Mouse (Mus musculus): ENCODE measurements around the gene Gpc6. TPM values are rescaled to one million over a fixed set of nuclear protein-coding genes. Genes with fewer than 3 reads are reported as not detected.

The Gpc6 gene
- polyA plus RNA-seq, 1 experiment: 14.0 TPM

- no peak for DNase-seq (ENCODE audit: low spot score)
Measured at GRCm38 (mm10) chr14:117061527-117061926, 136.4 kb downstream of the Gpc6 start.

GRCm38 (mm10) chr14:117068179-117068578, 143.1 kb downstream of the Gpc6 start:
- DNase-seq (ENCODE audit: low spot score): no peak

DNA sequence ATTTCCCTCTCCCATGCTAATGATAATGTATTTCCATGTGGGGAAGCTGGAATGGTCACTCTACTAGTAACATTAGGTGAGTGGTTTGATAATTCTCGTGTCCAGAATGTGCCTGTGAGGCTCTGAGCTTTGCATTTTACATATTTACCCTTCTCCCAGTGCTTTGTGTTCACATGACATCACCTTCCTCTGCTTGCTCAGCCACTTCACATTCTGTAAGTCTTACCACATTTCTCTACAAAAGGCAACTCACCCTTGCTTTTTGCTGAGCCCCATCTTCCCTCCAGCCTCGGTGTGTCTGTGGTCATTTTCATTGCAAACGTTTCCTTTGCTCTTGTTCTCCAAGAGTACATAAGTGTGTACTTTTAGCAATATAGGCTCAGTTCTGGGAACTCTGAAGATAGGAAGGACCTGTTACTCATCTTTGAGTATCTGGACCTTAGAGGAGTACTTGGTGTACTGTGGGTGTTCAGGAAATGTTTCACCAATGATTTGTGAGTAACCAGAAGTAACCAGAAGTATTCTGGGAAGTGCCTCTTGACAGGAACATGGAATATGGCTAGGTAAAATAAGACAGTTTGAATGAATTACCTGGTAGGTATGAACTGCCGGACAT, 145.5 kb downstream of the Gpc6 start:
- DNase-seq (ENCODE audit: low spot score): no peak

DNA sequence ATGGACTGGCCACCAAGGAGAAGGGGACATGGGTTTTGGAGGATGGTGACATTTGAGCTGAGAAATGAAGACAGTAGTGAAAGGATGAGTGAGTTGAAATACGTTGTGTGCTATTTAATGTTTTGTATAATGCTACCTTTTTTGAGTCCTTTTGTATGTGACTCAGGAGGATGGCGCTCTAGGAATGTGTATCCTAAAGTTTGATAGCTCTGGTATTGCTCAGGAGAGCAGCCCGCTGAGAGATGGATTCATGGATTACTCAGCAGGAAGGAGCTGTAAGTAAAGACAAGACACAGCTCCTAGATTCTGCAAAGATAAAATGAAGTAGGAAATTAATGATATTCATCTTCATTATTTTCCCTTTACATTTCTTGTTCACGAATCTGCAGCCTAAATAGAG, 168.5 kb downstream of the Gpc6 start:
- DNase-seq (ENCODE audit: low spot score): no peak

- DNase-seq (ENCODE audit: low spot score): no peak
Measured at GRCm38 (mm10) chr14:117106900-117107299, 181.8 kb downstream of the Gpc6 start.

GRCm38 (mm10) chr14:117113153-117113552, 188.0 kb downstream of the Gpc6 start:
- no peak for DNase-seq (ENCODE audit: low spot score)

- no peak for DNase-seq (ENCODE audit: low spot score)
Measured at GRCm38 (mm10) chr14:117122036-117122435, 196.9 kb downstream of the Gpc6 start.

- no peak for DNase-seq (ENCODE audit: low spot score)
Measured at GRCm38 (mm10) chr14:117130334-117130733, 205.2 kb downstream of the Gpc6 start.

GRCm38 (mm10) chr14:117131324-117131723, 206.2 kb downstream of the Gpc6 start:
- no peak for DNase-seq (ENCODE audit: low spot score)

DNA sequence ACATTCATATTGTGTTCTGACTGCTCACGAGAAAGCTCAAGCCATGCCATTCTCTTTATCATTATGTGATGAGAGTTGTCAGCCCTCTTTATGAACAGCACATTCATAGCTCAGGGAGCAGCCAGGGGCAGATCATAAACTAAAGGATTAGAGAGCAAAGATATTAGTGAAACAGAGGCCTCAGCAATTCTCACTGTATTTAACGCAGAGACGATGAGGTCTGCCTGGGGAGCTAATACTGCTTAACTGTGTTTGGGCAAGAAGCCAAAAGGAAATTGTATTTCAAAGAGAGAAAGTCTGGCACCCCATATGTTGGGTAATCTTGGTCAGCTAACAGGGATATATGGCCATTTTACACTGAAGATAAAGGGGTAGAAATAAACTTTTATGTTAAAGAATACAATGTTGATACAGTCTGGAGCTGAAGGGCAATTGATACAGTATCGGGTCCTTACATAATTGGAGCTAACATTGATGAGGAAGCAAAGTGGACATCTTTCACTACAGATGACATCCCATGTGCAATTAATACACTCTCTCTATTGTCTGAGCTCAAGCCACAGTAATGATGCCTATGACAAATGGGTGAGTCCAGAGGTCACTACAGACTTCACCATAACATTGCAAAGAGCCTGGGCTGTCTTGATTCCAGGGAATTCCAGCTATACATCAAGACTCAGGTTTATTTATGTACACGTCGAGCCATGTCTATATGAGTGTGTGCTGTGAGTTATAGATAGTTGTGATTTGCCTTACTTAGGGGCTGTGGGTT, 216.1 kb downstream of the Gpc6 start:
- DNase-seq (ENCODE audit: low spot score): no peak

DNA sequence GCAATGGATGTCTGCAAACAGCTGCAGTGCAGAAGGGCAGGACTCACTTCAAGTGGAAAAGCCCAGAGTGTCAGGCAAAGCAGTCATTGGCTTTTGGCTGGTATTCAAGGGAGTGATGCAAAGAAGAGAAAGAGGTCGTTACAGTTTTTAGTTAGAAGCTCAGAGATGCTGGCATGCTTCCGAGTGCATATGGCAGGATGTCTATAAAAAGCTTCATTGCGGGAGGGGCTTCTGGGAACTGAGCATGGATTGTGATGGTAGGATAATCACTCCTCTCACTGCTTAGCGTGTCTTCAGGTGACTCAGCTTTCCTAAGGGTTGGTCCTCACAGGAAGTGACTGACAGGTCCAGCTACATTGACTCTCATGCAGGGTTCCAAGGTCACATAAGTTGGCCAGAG, 221.0 kb downstream of the Gpc6 start:
- DNase-seq (ENCODE audit: low spot score): no peak

GRCm38 (mm10) chr14:117146665-117147064, 221.6 kb downstream of the Gpc6 start:
- DNase-seq (ENCODE audit: low spot score): no peak

GRCm38 (mm10) chr14:117151621-117152020, 226.5 kb downstream of the Gpc6 start:
- DNase-seq (ENCODE audit: low spot score): no peak

- no peak for DNase-seq (ENCODE audit: low spot score)
Measured at GRCm38 (mm10) chr14:117155884-117156465, 230.9 kb downstream of the Gpc6 start.

- DNase-seq (ENCODE audit: low spot score): no peak
Measured at GRCm38 (mm10) chr14:117157426-117157825, 232.3 kb downstream of the Gpc6 start.

DNA sequence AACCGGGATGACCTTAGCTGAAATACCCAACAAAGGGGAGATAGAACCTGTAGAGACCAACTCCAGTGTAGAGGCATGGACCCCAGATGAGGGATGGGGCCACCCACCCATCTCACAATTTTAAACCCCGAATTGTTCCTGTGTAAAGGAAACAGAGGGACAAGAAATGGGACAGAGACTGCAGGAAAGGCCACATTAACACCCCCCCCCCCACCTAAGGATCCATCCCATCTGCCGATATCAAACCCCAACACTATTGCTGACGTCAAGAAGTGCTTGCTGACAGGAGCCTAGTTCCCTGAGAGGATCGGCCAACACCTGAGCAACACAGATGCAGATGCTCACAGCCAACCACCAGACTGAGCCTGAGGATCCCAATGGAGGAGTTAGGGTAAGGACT, 241.2 kb downstream of the Gpc6 start:
- no peak for DNase-seq (ENCODE audit: low spot score)

DNA sequence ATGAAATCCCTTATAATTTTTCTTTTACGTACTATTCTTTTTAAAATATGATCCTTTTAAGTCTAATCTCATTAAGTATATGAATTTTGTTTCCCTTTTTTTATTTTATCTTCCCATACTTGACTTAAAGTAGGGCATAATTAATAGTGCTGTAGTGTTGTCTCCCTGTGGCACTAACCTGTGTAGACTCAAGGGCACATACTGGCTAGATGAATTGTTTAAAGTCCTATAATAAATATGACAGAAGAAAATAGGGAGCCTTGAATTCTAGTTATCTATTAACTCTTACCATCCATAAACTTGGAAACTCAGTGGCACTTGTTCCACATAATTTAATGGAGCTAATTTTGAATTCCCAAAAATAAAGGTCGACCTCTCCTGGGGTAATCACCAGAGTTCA, 268.2 kb downstream of the Gpc6 start:
- DNase-seq (ENCODE audit: low spot score): no peak

- no peak for DNase-seq (ENCODE audit: low spot score)
Measured at GRCm38 (mm10) chr14:117202012-117202411, 276.9 kb downstream of the Gpc6 start.

- DNase-seq (ENCODE audit: low spot score): no peak
Measured at GRCm38 (mm10) chr14:117203960-117204359, 278.8 kb downstream of the Gpc6 start.

- no peak for DNase-seq (ENCODE audit: low spot score)
Measured at GRCm38 (mm10) chr14:117214373-117214772, 289.3 kb downstream of the Gpc6 start.

GRCm38 (mm10) chr14:117226920-117227319, 301.8 kb downstream of the Gpc6 start:
- DNase-seq (ENCODE audit: low spot score): no peak

GRCm38 (mm10) chr14:117230476-117230875, 305.4 kb downstream of the Gpc6 start:
- no peak for DNase-seq (ENCODE audit: low spot score)

DNA sequence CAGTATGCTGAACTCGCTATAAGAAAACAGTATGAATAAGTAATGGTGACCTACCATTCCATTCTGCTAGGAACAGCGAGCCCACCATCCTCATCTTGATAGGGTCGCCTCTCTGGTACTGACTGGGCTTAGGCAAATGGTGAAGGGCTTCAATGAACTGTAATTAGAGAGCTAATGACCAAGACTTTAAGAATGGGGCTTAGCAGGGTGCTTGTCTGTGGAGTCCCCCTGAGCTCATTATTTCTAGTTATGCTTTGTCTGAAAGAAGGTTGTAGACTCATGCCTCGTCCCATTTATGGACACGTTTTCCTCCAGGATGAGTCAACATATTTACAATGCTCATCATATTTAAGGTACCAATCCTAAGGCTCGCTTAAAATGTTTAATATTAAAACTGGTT, 313.1 kb downstream of the Gpc6 start:
- no peak for DNase-seq (ENCODE audit: low spot score)

Measured in urinary bladder, adult 2 months (tissue).